Mouse (Mus musculus): ENCODE data around the gene Atl3.

The Atl3 gene

GRCm38 (mm10) chr19:7500701-7501100 is 6.9 kb downstream of the Atl3 start:
- peak; percentile 14 to 36 for DNase-seq

- no peak for DNase-seq
Observed at GRCm38 (mm10) chr19:7502432-7502831, 8.6 kb downstream of the Atl3 start.

- DNase-seq = no peak
Observed at GRCm38 (mm10) chr19:7506321-7506720, 12.5 kb downstream of the Atl3 start.

GRCm38 (mm10) chr19:7508026-7508425 is 14.2 kb downstream of the Atl3 start:
- peak in 1 of 2 experiments; percentile 24 for DNase-seq

GRCm38 (mm10) chr19:7516437-7516836 is 22.6 kb downstream of the Atl3 start:
- DNase-seq = no peak

- no peak for DNase-seq
Observed at GRCm38 (mm10) chr19:7521619-7522018, 27.8 kb downstream of the Atl3 start.

- no peak for DNase-seq
Observed at GRCm38 (mm10) chr19:7522856-7523255, 29.0 kb downstream of the Atl3 start.

- peak in 1 of 2 experiments; percentile 60 for DNase-seq
Observed at GRCm38 (mm10) chr19:7523292-7523691, 29.5 kb downstream of the Atl3 start.

- no peak for DNase-seq
Observed at GRCm38 (mm10) chr19:7523781-7524180, 29.9 kb downstream of the Atl3 start.

GRCm38 (mm10) chr19:7524879-7525278 is 31.0 kb downstream of the Atl3 start:
- no peak for DNase-seq

- DNase-seq = peak; percentile 46 to 65
Observed at GRCm38 (mm10) chr19:7528639-7529428, 35.0 kb downstream of the Atl3 start.

GRCm38 (mm10) chr19:7531906-7532305 is 38.1 kb downstream of the Atl3 start:
- no peak for DNase-seq

- DNase-seq = peak; percentile 24 to 45
Observed at GRCm38 (mm10) chr19:7533891-7534290, 40.1 kb downstream of the Atl3 start.

GRCm38 (mm10) chr19:7548924-7549323 is 55.1 kb downstream of the Atl3 start:
- DNase-seq = no peak

GRCm38 (mm10) chr19:7551550-7552300 is 57.9 kb downstream of the Atl3 start:
- DNase-seq = no peak

GRCm38 (mm10) chr19:7552301-7552673 is 58.4 kb downstream of the Atl3 start:
- DNase-seq = no peak

- DNase-seq = no peak
Observed at GRCm38 (mm10) chr19:7553441-7553840, 59.6 kb downstream of the Atl3 start.

- DNase-seq = no peak
Observed at GRCm38 (mm10) chr19:7554881-7555280, 61.0 kb downstream of the Atl3 start.

GRCm38 (mm10) chr19:7556641-7557040 is 62.8 kb downstream of the Atl3 start:
- no peak for DNase-seq

- peak; percentile 85 to 90 for DNase-seq
Observed at GRCm38 (mm10) chr19:7557328-7557822, 63.5 kb downstream of the Atl3 start, which contains the start of gene Pla2g16. Gene Pla2g16 (plus strand): TSS chr19:7557459.

GRCm38 (mm10) chr19:7557844-7558243 is 64.0 kb downstream of the Atl3 start:
- DNase-seq = no peak

- DNase-seq = no peak
Observed at GRCm38 (mm10) chr19:7558675-7559074, 64.8 kb downstream of the Atl3 start.

- DNase-seq = no peak
Observed at GRCm38 (mm10) chr19:7559986-7560385, 66.1 kb downstream of the Atl3 start.

GRCm38 (mm10) chr19:7561456-7561855 is 67.6 kb downstream of the Atl3 start:
- no peak for DNase-seq
